Mouse (Mus musculus) embryo, embryonic 11.5 days (tissue): ENCODE results near the gene Astn1.

Experiments used
- DNase-seq: peaks from one replicate; pipeline ENCODE4 v3.0.0-alpha.2; 2012; ENCODE audit warnings: low read depth, low spot score

The Astn1 gene

DNA sequence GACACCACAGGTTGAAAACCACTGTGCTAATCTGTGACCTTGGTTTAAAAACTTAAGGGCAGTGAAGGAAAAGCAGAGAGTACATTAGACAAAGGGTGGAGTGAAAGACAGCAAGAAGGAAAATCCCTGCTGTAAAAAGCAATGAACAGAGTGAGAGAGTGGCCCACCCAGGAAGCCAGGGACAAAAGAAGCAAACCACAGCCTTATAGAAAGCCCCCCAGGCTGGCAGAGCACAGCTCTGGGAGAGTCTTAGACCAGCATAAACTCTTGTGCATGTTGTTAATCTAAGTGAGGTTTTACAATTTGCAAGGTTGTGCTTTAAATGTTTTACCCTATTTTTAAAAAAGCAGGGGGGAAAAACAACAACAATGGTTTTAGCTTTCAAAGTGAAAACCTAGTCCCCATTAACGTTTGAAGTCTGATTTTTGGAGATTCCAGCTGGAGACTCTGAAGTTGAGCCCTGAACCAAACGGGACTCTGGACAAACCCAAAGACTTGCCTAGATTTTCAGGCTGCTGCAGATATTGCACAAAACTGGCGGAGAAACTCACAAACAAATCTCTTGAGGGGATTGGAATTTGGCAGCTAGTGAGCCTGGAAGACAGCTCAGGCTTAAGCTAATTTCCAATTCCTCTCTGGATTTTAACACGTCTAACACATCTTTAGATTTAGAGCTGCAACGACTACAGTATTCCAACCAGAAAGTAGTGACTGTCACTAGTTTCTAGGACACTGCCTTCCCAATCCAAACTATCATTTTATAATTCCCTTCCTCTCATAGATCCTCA, 377.3 kb downstream of the Astn1 start:
- no peak for DNase-seq

DNA sequence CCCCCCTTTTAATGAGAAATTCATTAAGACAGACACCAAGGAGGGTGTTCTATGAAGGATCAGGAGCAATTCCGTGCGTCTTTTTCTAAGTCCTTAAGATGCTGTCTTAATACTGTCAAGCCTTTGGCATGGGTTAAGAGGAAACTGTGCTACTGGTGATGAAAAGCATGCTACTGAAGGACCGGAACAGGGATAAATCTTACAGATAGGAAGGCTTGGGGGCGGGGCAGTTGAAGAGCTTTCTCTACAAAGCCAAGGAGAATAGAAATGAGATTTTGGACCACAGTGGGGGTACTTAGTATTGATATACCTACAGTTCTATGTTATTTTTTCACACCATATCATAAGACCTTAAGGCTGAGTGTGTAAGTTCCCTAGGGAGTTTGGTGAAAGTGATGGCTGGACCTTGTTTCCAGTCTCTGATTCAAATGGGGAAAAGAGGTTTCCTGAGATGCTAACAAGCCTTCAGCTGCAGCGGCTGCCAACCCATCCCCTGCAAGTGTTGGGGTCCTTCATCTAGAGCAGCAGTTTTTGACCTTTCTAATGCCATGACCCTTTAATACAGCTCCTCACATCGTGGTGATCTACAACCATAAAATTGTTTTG, 378.2 kb downstream of the Astn1 start:
- DNase-seq: no peak

DNA sequence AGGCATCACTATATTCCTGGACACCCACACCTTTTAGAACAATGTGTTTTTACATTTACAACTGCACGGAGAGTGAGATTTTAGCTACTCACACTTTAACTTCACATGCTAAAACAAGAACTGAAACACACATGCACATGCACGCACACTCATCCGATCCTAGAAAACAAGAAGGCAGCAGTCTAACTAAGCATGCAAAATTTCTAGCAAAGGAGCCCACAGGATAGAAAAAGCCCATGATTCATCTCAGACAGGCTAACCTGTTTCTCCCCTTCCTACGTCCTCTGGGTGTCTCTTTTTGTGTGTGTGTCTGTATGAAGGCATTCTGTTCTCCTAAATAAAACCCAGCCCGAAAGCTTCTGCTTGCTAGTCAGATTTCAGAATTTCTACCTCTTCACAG, 378.9 kb downstream of the Astn1 start:
- DNase-seq: no peak
